Mouse (Mus musculus) heart, postnatal 0 days (tissue): ENCODE measurements around the gene Thrb.

Source experiments
- CTCF ChIP-seq: IDR thresholded peaks from 2 replicates; pipeline ENCODE4 v1.5.1; 2016; ENCODE audit warnings: antibody characterized with exemption, control low read depth, low read depth
- EP300 ChIP-seq: IDR thresholded peaks from 2 replicates; pipeline ENCODE4 v1.6.1; 2016; ENCODE audit warnings: antibody characterized with exemption, low read depth

DNA sequence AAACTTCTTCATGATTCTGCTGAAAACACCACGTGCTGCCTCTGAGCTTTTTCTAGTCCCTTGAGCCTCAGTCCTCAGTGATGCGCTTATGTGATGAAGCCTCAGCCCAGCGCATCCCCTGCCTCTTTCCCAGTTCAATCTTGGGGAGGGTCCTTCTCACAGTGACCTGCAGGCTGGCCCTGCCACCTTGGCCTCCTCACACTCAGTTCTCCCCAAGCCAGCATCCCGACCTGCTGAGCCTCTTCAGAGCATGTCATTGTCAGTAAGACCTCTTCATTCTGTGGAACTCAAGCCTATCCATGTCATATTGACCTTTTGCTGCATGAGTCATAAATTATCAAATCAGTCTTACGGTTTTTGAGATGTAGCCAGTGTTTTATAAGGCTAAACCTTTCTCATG is 376.5 kb downstream of the Thrb start:
- TF ChIP-seq EP300 = no peak
- TF ChIP-seq CTCF = no peak
